Mouse (Mus musculus) gastrocnemius, adult 2 months (tissue): ENCODE measurements around the gene Uso1. TPM values are rescaled to one million over a fixed set of nuclear protein-coding genes. Genes with fewer than 3 reads are reported as not detected.

Experiments
- DNase-seq: peaks from one replicate; pipeline ENCODE4 v3.0.0; 2022
- H3K27ac ChIP-seq: fragments of 200-600 bp; 2 replicates; pipeline ENCODE4 v1.8.1; 2022; ENCODE audit warnings: mild to moderate bottlenecking
- H3K4me3 ChIP-seq: fragments of 200-600 bp; 2 replicates; pipeline ENCODE4 v1.8.1; 2022; ENCODE audit warnings: mild to moderate bottlenecking, moderate library complexity
- CTCF ChIP-seq: fragments of 200-600 bp; IDR thresholded peaks from 2 replicates; pipeline ENCODE4 v1.8.1; 2022; ENCODE audit warnings: antibody characterized with exemption, mild to moderate bottlenecking, moderate library complexity
- intact Hi-C: fragments of 180-260 bp; cut with DNase I; formaldehyde crosslinking; loops from one replicate; pipeline ENCODE4 v1.15.1; 2025
- total RNA-seq, 2 experiments: library from RNA; stranded (reverse); gene quantifications; 2 replicates each; pipeline ENCODE4 v1.2.3; 2021

The Uso1 gene
- total RNA-seq, 2 experiments from 2014 or later, result 63.2 to 72.3 TPM

- H3K27ac ChIP-seq, result peak overlapping the region; percentile 73
- DNase-seq, result no peak
Observed at GRCm38 (mm10) chr5:92206121-92206520, 68.4 kb downstream of the Uso1 start.

GRCm38 (mm10) chr5:92210205-92210604, 72.5 kb downstream of the Uso1 start:
- intact Hi-C loops, result no loop called here
- Histone ChIP-seq H3K27ac (no peak overlapping the region), H3K4me3 (no peak overlapping the region)
- TF ChIP-seq CTCF, result no peak
- DNase-seq, result no peak

More at GRCm38 (mm10) chr5:92206121-92206520, 68.4 kb downstream of the Uso1 start:
- intact Hi-C loops, result no loop called here
- no peak overlapping the region for H3K4me3 ChIP-seq
- no peak for TF ChIP-seq CTCF

- intact Hi-C loops, result no loop called here
- Histone ChIP-seq H3K27ac (no peak overlapping the region), H3K4me3 (no peak overlapping the region)
- DNase-seq, result no peak
- no peak for TF ChIP-seq CTCF
Observed at GRCm38 (mm10) chr5:92212231-92212630, 74.5 kb downstream of the Uso1 start.

- Histone ChIP-seq H3K27ac (no peak within 1 kb of the TSS), H3K4me3 (no peak within 1 kb of the TSS)
- intact Hi-C loops, result no loop called here
- no peak for DNase-seq
- TF ChIP-seq CTCF, result no peak
Observed at GRCm38 (mm10) chr5:92215308-92215707, 77.6 kb downstream of the Uso1 start, which contains the start of gene U90926. Gene U90926, minus strand, starts transcription at chr5:92215408.

GRCm38 (mm10) chr5:92218915-92219793, 81.4 kb downstream of the Uso1 start:
- Histone ChIP-seq H3K4me3 (no peak overlapping the region), H3K27ac (no peak overlapping the region)
- TF ChIP-seq CTCF, result no peak
- intact Hi-C loops, result no loop called here
- DNase-seq, result no peak

GRCm38 (mm10) chr5:92219826-92220225, 82.1 kb downstream of the Uso1 start:
- DNase-seq, result no peak
- intact Hi-C loops, result no loop called here
- no peak for TF ChIP-seq CTCF
- no peak overlapping the region for H3K27ac ChIP-seq
- H3K4me3 ChIP-seq, result no peak overlapping the region

- DNase-seq, result peak; percentile 45
- intact Hi-C loops, result no loop called here
- no peak overlapping the region for H3K27ac ChIP-seq
- TF ChIP-seq CTCF, result no peak
- H3K4me3 ChIP-seq, result no peak overlapping the region
Observed at GRCm38 (mm10) chr5:92220287-92220902, 82.7 kb downstream of the Uso1 start.

- peak; percentile 27 for DNase-seq
- no peak for TF ChIP-seq CTCF
- Histone ChIP-seq H3K4me3 (no peak overlapping the region), H3K27ac (no peak overlapping the region)
- intact Hi-C loops, result no loop called here
Observed at GRCm38 (mm10) chr5:92227782-92228181, 90.0 kb downstream of the Uso1 start.

GRCm38 (mm10) chr5:92228776-92229175, 91.0 kb downstream of the Uso1 start:
- Histone ChIP-seq H3K27ac (no peak overlapping the region), H3K4me3 (no peak overlapping the region)
- DNase-seq, result no peak
- TF ChIP-seq CTCF, result no peak
- intact Hi-C loops, result no loop called here

GRCm38 (mm10) chr5:92229514-92229913, 91.8 kb downstream of the Uso1 start:
- TF ChIP-seq CTCF, result no peak
- H3K27ac ChIP-seq, result no peak overlapping the region
- intact Hi-C loops, result no loop called here
- DNase-seq, result no peak
- no peak overlapping the region for H3K4me3 ChIP-seq

- intact Hi-C loops, result no loop called here
- Histone ChIP-seq H3K4me3 (no peak overlapping the region), H3K27ac (no peak overlapping the region)
- no peak for TF ChIP-seq CTCF
- no peak for DNase-seq
Observed at GRCm38 (mm10) chr5:92230306-92230705, 92.6 kb downstream of the Uso1 start.

- no peak overlapping the region for H3K27ac ChIP-seq
- H3K4me3 ChIP-seq, result no peak overlapping the region
- DNase-seq, result no peak
- TF ChIP-seq CTCF, result no peak
- intact Hi-C loops, result no loop called here
Observed at GRCm38 (mm10) chr5:92231836-92232235, 94.1 kb downstream of the Uso1 start.

- intact Hi-C loops, result no loop called here
- DNase-seq, result no peak
- Histone ChIP-seq H3K4me3 (no peak overlapping the region), H3K27ac (no peak overlapping the region)
- TF ChIP-seq CTCF, result no peak
Observed at GRCm38 (mm10) chr5:92233366-92233765, 95.6 kb downstream of the Uso1 start.
